Mouse (Mus musculus): ENCODE results near the gene Pxk.

The Pxk gene

GRCm38 (mm10) chr14:8097978-8098686 is at the start of gene Pxk:
Pxk (plus strand) TSS chr14:8098211.
- DNase-seq = peak; percentile 94

DNA sequence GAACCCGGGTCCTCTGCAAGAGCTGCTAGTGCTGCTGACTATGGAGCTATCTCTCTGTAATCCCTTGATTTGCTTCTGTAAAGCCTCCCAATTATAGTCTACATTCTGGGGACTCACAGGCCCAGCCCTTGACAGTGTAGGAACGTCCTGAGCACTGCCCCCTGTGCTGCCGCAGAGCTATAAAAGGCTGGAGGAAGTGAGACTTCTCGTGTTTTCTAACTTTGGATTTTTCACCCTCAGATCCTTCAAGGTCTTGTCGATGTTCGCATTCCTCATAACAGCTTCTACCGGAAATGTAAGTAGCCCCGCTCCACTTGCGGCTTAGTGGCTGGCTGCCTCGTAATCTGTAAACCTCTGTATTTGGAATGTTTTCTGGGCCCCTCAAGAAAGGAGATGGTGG is 48.7 kb upstream of the Pxk start:
- DNase-seq = no peak

- no peak for DNase-seq
Observed at GRCm38 (mm10) chr14:8051869-8052268, 46.1 kb upstream of the Pxk start.

- no peak for DNase-seq
Observed at GRCm38 (mm10) chr14:8052661-8053060, 45.4 kb upstream of the Pxk start.

DNA sequence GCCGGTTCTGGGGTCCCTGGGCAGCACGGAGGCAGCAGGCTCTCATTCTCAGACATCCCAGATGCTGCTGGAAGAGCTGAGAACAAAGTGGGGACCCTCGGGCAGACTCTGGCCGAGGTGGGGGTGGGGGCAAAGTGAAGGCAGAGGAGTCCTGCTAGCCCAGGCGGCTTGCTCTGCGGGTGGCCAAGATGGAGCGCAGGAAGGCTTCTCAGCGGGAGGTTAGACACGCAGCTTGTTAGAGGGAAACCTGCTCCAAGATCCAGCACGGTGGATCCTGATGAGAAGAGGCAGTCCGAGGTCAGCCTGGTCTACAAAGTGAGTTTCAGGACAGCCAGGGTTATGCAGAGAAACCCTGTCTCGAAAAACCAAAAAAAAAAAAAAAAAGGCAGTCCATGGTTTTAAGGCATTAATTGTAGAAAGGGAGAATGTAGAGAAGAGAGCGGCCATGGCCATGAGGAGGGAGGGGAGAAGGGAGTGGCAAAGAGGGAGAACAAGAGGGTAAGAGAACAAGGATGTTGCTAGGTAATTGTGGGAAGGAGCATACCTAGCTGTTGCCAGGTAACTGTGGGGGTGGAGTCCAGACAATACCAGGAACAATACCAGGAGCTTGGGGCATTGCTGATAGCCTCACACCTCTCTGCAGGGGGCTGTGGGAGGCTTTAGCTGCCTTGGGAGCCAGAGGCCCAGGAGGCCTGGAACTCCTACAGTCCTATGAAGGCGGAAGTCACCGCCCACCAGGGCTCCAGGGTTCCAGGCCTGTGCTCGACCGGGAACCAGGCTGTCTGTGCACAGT is 43.5 kb upstream of the Pxk start:
- DNase-seq = no peak

GRCm38 (mm10) chr14:8056076-8056475 is 41.9 kb upstream of the Pxk start:
- no peak for DNase-seq

DNA sequence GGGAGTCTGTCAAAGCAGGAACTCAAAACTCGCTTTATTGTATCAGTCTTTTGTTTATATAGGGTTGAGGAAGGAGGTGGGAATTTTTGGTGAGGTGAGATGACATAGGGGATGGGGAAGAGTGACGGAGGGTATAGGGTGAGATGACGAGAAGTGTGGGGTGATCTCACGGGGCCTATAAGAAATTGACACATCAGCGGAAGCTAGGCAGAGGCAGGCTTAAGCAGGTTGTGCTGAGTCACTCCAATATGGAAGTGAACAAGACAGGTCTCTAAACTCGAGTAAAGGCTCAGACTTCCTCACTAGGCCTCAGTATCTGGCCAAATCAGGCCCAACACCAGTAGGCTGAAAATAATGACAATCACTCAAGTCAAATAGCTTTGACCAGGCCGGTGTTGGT is 38.1 kb upstream of the Pxk start:
- no peak for DNase-seq

DNA sequence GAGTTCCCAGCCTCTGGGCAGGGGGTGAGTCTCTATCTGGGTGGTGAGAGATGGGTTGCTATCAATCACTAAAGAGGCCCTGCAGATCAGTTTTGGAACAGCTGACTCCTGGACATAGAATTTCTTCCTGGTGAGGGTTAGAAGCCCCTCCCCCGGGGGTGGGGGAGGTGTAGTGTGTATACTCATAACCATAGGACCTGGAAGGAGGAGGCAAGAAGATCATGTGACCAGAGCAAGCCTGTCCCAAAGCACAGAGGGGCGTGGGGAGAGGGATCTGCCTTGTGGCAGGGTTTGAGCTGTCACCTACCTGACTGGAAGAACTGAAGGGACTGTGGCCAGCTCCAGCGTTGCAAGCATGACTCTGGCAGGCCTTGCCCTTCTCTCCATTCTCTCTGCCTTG is 35.9 kb upstream of the Pxk start:
- DNase-seq = no peak

DNA sequence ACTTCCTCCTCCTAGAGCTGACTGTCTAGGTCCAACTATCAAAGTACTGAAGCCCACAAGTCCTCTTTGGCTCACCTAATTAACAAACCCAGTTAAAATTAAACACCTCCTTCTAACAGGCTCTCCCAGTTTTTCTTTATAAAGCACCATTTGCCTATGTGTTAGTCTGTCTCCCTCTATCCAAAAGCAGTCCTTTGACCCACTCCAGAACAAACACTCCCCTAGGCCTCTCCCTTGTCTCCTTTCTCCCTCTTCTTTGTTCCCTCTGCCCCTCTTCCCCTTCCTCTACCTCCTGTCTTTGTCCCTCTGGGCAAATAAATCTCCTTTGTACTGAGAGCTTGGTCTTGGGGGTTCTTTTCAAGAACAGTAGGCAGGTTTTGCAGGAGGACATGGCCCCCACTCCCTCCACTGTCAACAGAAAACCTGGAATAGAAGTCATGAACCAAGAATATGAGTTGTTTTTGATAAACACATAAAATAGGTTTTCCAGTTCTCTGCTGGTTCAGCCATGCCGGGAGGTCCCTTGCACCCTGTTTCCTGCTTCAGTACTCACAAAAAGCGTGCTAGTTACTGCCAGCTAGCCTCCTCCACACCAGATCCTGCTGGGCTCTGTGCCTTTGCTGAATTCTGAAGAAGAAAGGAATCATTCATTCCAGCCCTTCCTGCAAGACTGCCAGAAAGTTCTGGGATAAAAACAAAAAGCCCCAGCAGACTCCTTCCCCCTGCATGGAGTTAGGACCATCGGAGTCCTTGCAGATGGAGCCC is 35.3 kb upstream of the Pxk start:
- DNase-seq = no peak

- no peak for DNase-seq
Observed at GRCm38 (mm10) chr14:8063835-8064785, 33.9 kb upstream of the Pxk start.

- DNase-seq = peak; percentile 96
Observed at GRCm38 (mm10) chr14:8080165-8080679, 17.8 kb upstream of the Pxk start, which contains the start of gene Rpp14. Rpp14 (plus strand) TSS chr14:8080367.

DNA sequence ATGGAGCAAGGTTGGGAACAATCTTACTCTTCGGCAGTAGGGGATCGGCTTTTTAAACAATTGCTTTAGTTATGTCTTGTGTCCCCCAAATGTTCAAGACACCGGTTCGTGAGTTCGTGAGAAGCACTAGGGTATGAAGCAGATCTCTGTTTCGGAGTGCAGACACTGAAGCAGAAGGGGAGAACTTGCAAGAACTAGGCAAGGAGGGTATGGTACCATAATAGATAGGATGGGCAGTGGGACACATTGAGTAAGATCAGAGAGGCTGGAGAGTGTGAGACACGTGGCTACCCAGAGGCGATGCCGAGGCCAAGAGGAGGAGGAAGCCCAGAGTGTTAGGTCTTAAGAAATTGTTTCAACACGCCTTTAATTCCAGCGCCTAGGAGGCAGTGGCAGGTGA is 17.3 kb upstream of the Pxk start:
- peak in 1 of 2 experiments; percentile 42 for DNase-seq

DNA sequence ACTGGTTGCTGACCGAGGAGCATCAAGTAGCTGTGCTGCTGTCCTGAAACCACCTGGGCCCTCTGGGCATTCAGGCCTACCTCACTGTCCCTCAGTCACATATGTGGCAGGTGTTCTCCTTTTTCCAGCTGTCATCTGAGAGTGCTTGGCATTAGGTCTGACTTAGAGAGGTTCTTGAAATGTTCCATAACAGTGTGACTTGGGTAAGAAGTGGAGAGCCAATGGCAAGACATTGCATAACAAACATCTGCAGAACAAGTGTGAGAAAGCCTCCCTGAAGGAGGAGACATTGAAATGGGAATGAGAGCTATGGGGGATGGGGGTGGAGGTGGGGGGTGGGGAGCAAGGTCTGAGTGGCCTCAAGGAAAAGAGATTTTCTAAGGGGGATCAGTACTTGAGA is 15.1 kb upstream of the Pxk start:
- no peak for DNase-seq

DNA sequence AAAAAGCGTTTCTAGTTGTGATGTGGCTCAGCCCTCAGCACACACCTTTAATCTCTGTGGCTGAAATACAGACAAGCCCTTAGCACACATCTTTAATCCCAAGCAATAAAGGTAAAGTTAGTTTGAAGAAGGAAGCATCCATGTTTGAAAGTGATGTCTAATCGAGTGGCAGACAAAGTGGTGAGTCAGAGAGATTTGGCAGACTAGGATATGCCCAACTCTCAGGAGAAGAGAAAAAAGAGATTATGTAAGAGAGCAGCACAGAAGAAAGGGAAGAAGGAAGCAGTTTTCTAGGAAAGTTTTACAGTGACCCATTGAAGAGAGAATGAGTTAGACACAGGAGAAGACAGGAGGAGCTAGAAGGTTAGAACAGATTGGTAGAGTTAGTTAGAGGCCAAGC is 9.0 kb upstream of the Pxk start:
- no peak for DNase-seq

DNA sequence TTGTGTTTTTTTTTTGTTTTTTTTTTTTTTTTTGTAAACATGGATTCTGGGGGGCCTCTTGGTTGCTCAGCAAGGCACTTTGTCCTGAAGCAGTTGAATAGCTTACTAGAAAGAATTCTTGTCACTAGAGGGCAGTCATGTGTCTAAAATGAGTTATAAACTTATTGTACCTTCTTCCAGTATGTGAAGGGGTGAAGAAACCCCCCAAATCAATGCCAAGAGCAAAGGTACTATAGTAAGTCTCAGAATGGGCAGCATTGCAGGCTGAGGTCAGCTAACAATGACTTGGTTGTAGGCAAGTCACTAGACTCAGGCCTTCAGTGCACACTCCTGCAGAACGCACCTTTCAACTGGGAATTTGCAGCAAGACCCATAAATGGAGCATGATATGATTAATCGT is 5.4 kb upstream of the Pxk start:
- DNase-seq = peak in 1 of 2 experiments; percentile 36

- no peak for DNase-seq
Observed at GRCm38 (mm10) chr14:8093427-8093826, 4.6 kb upstream of the Pxk start.

DNA sequence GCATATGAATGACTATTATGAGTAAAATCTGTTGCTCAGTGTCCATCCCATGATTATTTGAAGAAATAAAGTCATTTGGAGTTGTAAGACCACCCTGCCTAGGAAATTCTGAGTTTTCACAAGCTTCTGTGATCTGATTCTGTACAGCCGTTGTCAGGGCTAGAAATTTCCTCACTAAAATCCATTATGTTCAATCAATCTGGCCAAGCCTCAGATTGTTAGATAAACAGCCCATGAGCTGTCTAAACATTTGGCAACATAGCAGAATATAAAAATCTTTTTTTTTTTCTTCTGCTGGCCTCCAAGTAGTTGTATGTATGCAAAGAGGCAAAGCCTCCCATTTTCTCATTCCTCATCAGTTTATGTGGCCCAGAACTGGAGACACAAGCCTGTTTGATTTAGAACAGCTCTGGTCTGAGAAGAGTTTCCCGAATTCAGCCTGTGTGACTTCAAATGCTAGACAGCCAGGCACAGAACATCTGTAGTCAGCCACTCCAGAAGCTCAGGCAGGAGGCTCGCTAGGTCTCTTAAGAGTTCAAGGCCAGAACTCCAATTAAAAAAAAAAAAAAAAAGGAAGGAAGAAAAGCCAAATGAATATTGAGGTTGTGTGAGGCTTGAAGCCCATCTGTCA is 3.0 kb upstream of the Pxk start:
- DNase-seq = no peak

GRCm38 (mm10) chr14:8095562-8095950 is 2.5 kb upstream of the Pxk start:
- no peak for DNase-seq

DNA sequence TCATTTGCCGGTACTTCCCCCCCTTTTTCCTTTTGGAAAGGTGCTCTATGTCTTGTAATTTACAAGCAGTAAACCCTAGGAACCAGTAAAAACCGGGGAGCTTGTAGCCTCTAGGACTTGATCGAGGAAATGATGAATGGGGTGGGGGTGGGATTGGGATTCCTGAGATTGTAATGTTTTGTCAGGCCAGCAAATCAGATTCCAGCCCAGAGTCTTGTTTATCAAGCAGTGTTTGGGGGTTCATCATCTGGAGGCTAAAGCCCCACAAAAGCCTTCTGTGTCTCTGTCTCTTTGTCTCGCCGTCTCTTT is 630 bp downstream of the Pxk start:
- DNase-seq = no peak

DNA sequence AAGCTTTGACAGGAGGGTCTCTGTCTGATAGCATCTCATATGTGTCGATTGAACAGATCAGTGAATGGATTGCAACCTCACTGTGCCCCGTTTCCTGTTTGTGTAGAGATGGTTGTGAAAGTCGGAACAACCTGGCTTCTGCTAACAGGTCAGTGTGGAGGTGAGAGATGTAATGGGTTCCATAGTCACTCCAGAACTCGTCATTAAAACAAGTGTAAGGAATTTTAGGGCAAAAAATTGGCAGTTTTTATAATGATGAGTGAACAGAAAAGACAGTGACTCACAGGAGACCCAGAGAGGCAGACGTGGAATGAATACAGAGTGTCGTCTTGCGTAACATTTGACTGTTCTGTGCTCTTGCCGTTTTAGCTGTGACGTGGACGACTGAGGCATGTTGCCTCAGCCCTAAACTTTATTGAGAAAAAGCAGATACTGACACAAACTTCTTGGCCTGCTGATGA is 1.6 kb downstream of the Pxk start:
- peak; percentile 47 to 57 for DNase-seq

- DNase-seq = no peak
Observed at GRCm38 (mm10) chr14:8101886-8102285, 3.9 kb downstream of the Pxk start.

DNA sequence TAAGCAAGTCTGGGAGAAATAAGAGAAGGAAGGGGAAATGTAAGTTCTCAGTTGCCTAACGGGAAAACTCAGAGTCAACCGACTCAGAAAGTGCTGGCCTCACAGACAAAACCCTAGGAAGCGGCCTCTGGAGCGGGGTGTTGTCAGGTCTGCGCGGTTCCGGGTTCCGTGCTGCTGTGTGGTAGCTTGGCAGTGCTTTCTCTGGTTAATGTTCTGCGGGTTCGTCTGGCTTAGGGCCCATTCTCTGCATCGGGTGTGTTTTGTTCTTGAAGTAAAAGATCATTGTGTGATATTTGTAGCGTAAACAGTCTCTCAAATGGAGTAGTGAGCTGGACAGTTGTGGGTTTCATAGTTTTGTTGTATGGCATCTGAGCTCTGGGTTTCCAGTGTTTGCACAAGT is 4.7 kb downstream of the Pxk start:
- DNase-seq = no peak
